Mouse (Mus musculus) erythroblast, embryonic 14.5 days (primary cell): ENCODE data around the gene Marc2.

Source experiments
- GATA1 ChIP-seq: IDR thresholded peaks from 2 replicates; pipeline ENCODE4 v1.6.1; 2012; ENCODE audit warnings: low read length, inconsistent platforms, mixed read lengths
- TAL1 ChIP-seq: IDR thresholded peaks from 3 replicates; pipeline ENCODE4 v1.6.1; 2012; ENCODE audit warnings: low read length, inconsistent platforms, mixed read lengths

DNA sequence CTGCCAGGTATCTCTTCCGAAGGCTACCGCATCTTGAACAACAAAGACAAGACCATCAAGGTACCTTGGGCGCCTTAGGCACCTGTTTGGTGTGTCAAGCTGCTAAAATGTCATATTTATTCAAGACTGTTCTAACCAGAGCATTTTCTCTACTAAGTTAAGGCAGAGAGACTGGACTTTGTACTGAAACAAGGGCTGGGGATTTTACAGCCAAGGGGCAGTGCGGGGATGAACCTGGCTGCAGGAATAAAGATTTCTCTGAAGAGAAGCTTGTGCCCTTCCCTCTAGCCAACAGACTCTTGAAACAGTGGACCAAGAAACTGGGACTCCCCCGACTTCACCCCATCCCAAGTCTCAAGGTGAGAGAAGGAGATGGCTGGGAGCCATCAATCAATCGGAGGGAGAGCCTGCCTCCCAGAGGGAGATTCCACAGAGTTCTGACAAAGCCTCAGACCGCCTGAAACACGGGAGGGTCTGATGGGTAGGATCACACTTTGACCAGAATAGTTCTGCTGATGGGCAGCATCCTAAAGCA, 34.5 kb downstream of the Marc2 start:
- no peak for TF ChIP-seq TAL1
- TF ChIP-seq GATA1, result no peak
